8 mouse cellular contexts compared by ENCODE assay signal in genomic region chr7:4996003-4996895, GRCm38 (mm10). TPM values are rescaled to one million over a fixed set of nuclear protein-coding genes. Genes with fewer than 3 reads are reported as not detected.
DNase-seq lines count a peak whose midpoint lies in the region; ATAC-seq and TF ChIP-seq lines count a peak whose summit lies in the region.

Gene Zfp579 (minus strand): TSS chr7:4996158.

- DNase-seq in MEL-GATA-1-ER (ENCODE audit: extremely low read depth, low read depth): peak; percentile 49
- peak; percentile 95 to 98 for DNase-seq in cerebellum, adult 2 months
- peak; percentile 79 to 97 for DNase-seq in frontal cortex, adult 2 months (ENCODE audit: extremely low spot score in 1 of 2, low spot score in 1 of 2)
- DNase-seq in hindbrain, embryonic 10.5 days (ENCODE audit: low spot score): peak; percentile 95
- peak; percentile 87 for DNase-seq in layer of hippocampus, adult 9-10 months (ENCODE audit: low spot score)
- DNase-seq in lung, postnatal 0 days (ENCODE audit: low spot score): peak; percentile 93
- DNase-seq in ovary, postnatal 14 days (ENCODE audit: low spot score): peak; percentile 97
- peak; percentile 90 for DNase-seq in thymus, postnatal 25 days

- TF ChIP-seq CTCF in cerebellum, adult 2 months (IDR thresholded peaks at IDR 0.05; ENCODE audit: borderline replicate concordance, insufficient read depth, low read depth, low read length): no peak
- no peak for TF ChIP-seq CTCF in lung, postnatal 0 days (IDR thresholded peaks at IDR 0.05)

- peaks cover 3% of the 10 kb centered on the region for H3K4me1 ChIP-seq in cerebellum, adult 2 months (ENCODE audit: control insufficient read depth, insufficient read depth, low read length)
- H3K4me1 ChIP-seq in hindbrain, embryonic 10.5 days (replicated peaks): peaks cover 35% of the 10 kb centered on the region
- peaks cover 9% of the 10 kb centered on the region for H3K4me1 ChIP-seq in lung, postnatal 0 days (ENCODE audit: insufficient read depth, low read depth, low read length)

- no peak for TF ChIP-seq EP300 in lung, postnatal 0 days (IDR thresholded peaks at IDR 0.05)

- peak within 1 kb of the TSS; percentile 85 for H3K4me3 ChIP-seq in cerebellum, adult 2 months (replicated peaks; ENCODE audit: insufficient read depth, low read depth, low read length)
- H3K4me3 ChIP-seq in hindbrain, embryonic 10.5 days: peak within 1 kb of the TSS; percentile 89
- H3K4me3 ChIP-seq in lung, postnatal 0 days (ENCODE audit: low read depth, low read length): peak within 1 kb of the TSS; percentile 64

- peak within 1 kb of the TSS; percentile 60 for H3K27ac ChIP-seq in cerebellum, adult 2 months (ENCODE audit: insufficient read depth, low read length)
- peak within 1 kb of the TSS; percentile 92 for H3K27ac ChIP-seq in hindbrain, embryonic 10.5 days
- peak within 1 kb of the TSS; percentile 81 for H3K27ac ChIP-seq in lung, postnatal 0 days (ENCODE audit: low read length)

- H3K36me3 ChIP-seq in hindbrain, embryonic 10.5 days: peaks cover 34% of the 10 kb centered on the region
- 0 out of 2 replicates have a peak, but pooled peaks cover 3% of the 10 kb centered on the region for H3K36me3 ChIP-seq in lung, postnatal 0 days (ENCODE audit: insufficient read depth, low read length)

- TF ChIP-seq POLR2A in cerebellum, adult 2 months (IDR thresholded peaks at IDR 0.05; ENCODE audit: borderline replicate concordance, insufficient read depth, low read length): peak; percentile 83

- peak; percentile 89 for ATAC-seq in lung, postnatal 0 days

- peak within 1 kb of the TSS; percentile 83 for H3K4me2 ChIP-seq in lung, postnatal 0 days (replicated peaks; ENCODE audit: low read depth, low read length)

- 3% methylated on average over 21 of the region's 26 CpGs for WGBS in cerebellum, adult 2 months
- 4% methylated on average over 22 of the region's 26 CpGs for WGBS in hindbrain, embryonic 10.5 days
- 5% methylated on average over 11 of the region's 26 CpGs for WGBS in lung, postnatal 0 days

- H3K27me3 ChIP-seq in cerebellum, adult 2 months (ENCODE audit: control insufficient read depth, insufficient read depth, low read length): no peaks in the 10 kb centered on the region
- peaks cover 32% of the 10 kb centered on the region for H3K27me3 ChIP-seq in hindbrain, embryonic 10.5 days (ENCODE audit: insufficient read depth, poor library complexity, severe bottlenecking)
- H3K27me3 ChIP-seq in lung, postnatal 0 days (replicated peaks; ENCODE audit: insufficient read depth, low read length): no peaks in the 10 kb centered on the region

- peak within 1 kb of the TSS; percentile 84 for H3K9ac ChIP-seq in lung, postnatal 0 days (replicated peaks; ENCODE audit: low read depth)

- peaks cover 22% of the 10 kb centered on the region; the same call in 1 of the 2 replicates for H3K9me3 ChIP-seq in hindbrain, embryonic 10.5 days
- H3K9me3 ChIP-seq in lung, postnatal 0 days (ENCODE audit: low read length): no peaks in the 10 kb centered on the region

RNA-seq across cellular contexts. Expression of gene Zfp579, which starts in this region (rescaled TPM):
- polyA plus RNA-seq in cerebellum, adult 2 months (2012; rRNA removed): 64.8 and 65.2 TPM in 2 replicates
- polyA plus RNA-seq in frontal cortex, adult 2 months (2012; rRNA removed): 49.7 and 60.9 TPM in 2 replicates
- 31.8 and 43.1 TPM in 2 replicates for polyA plus RNA-seq in hindbrain, embryonic 10.5 days (2016; fragmentation: Nextera tagmentation; extraction: Ambion mirVana)
- polyA plus RNA-seq in lung, postnatal 0 days (2015; fragmentation: Nextera tagmentation; extraction: Ambion mirVana): 29.7 and 30.6 TPM in 2 replicates

Comparison
In these comparisons a context has a peak if more than half of its experiments do, and no peak if none do; other contexts are left out.
1. Peak in every context shown above with its lines: DNase-seq, ATAC-seq, H3K4me3 ChIP-seq and H3K27ac ChIP-seq.